Mouse (Mus musculus) erythroblast, adult 5-6 weeks (primary cell): Measurements from ENCODE around the gene Terf2ip. TPM values are rescaled to one million over a fixed set of nuclear protein-coding genes. Genes with fewer than 3 reads are reported as not detected.

Experiments
- ATAC-seq: replicated peaks from 2 replicates; pipeline ENCODE4 v1.8.0; 2016; ENCODE audit warnings: moderate number of reproducible peaks, mild to moderate bottlenecking, moderate TSS enrichment, inconsistent platforms; ENCODE audit not compliant: poor library complexity, low FRiP score, severe bottlenecking
- total RNA-seq, 2 experiments: library from RNA; stranded (forward) in 1 of 2; stranded (reverse) in 1 of 2; fragments of 150-400 nt in 1 of 2; fragments of 200-764, 138-1000 nt in 1 of 2; gene quantifications; 2 replicates each; pipeline versions ENCODE4 v1.2.3 to v1.2.4; 2015 to 2017; ENCODE audit warnings: low replicate concordance in 2 of 2

The Terf2ip gene
- total RNA-seq, 2 experiments from 2014 or later = 1.9 to 3.6 TPM

GRCm38 (mm10) chr8:112005601-112006000, 5.6 kb upstream of the Terf2ip start:
- no peak for ATAC-seq

- no peak for ATAC-seq
Measured at GRCm38 (mm10) chr8:112007669-112008068, 3.5 kb upstream of the Terf2ip start.

GRCm38 (mm10) chr8:112009558-112009957, 1.6 kb upstream of the Terf2ip start:
- no peak for ATAC-seq

- peak; percentile 72 for ATAC-seq
Measured at GRCm38 (mm10) chr8:112011816-112012242, 631 bp downstream of the Terf2ip start.

- no peak for ATAC-seq
Measured at GRCm38 (mm10) chr8:112014936-112015335, 3.7 kb downstream of the Terf2ip start, which contains the start of gene Gm6793. Gene Gm6793 (minus strand): TSS chr8:112015036.

- no peak for ATAC-seq
Measured at GRCm38 (mm10) chr8:112029455-112029854, 18.3 kb downstream of the Terf2ip start.

- no peak for ATAC-seq
Measured at GRCm38 (mm10) chr8:112030663-112031062, 19.5 kb downstream of the Terf2ip start.

- no peak for ATAC-seq
Measured at GRCm38 (mm10) chr8:112033071-112033470, 21.9 kb downstream of the Terf2ip start.

GRCm38 (mm10) chr8:112034603-112035002, 23.4 kb downstream of the Terf2ip start:
- ATAC-seq = peak; percentile 82

- ATAC-seq = no peak
Measured at GRCm38 (mm10) chr8:112037521-112037920, 26.3 kb downstream of the Terf2ip start.

GRCm38 (mm10) chr8:112045182-112045581, 34.0 kb downstream of the Terf2ip start:
- no peak for ATAC-seq

- ATAC-seq = peak; percentile 91
Measured at GRCm38 (mm10) chr8:112045896-112046295, 34.7 kb downstream of the Terf2ip start.

GRCm38 (mm10) chr8:112048293-112048692, 37.1 kb downstream of the Terf2ip start:
- no peak for ATAC-seq

- no peak for ATAC-seq
Measured at GRCm38 (mm10) chr8:112049984-112050383, 38.8 kb downstream of the Terf2ip start.

- ATAC-seq = no peak
Measured at GRCm38 (mm10) chr8:112051537-112051936, 40.3 kb downstream of the Terf2ip start.

GRCm38 (mm10) chr8:112054456-112054855, 43.3 kb downstream of the Terf2ip start:
- ATAC-seq = no peak

- ATAC-seq = no peak
Measured at GRCm38 (mm10) chr8:112061372-112061771, 50.2 kb downstream of the Terf2ip start.

Other genes starting within 250 kb of the Terf2ip start
- 13.3 and 43.7 TPM in 2 replicates for gene Cfdp1, start 157.1 kb upstream of the Terf2ip start, total RNA-seq (2015; ENCODE audit: low replicate concordance)
- 32.5 and 33.6 TPM in 2 replicates for gene Cfdp1, start 157.1 kb upstream of the Terf2ip start, total RNA-seq (2017; ENCODE audit: low replicate concordance)
- gene Tmem170, start 134.6 kb upstream of the Terf2ip start, total RNA-seq (2015; ENCODE audit: low replicate concordance) = 0.84 and 2.7 TPM in 2 replicates
- 0.70 and 1.4 TPM in 2 replicates for gene Tmem170, start 134.6 kb upstream of the Terf2ip start, total RNA-seq (2017; ENCODE audit: low replicate concordance)
- gene Chst5, start 101.0 kb upstream of the Terf2ip start, total RNA-seq (2015; ENCODE audit: low replicate concordance) = not detected in 2 replicates
- gene Chst5, start 101.0 kb upstream of the Terf2ip start, total RNA-seq (2017; ENCODE audit: low replicate concordance) = not detected in 2 replicates
- gene Tmem231, start 77.5 kb upstream of the Terf2ip start, total RNA-seq (2015; ENCODE audit: low replicate concordance) = 2.7 TPM in 1 of 2 replicates, not detected in the other
- 4.7 and 5.0 TPM in 2 replicates for gene Tmem231, start 77.5 kb upstream of the Terf2ip start, total RNA-seq (2017; ENCODE audit: low replicate concordance)
- gene Gabarapl2, start 70.7 kb upstream of the Terf2ip start, total RNA-seq (2015; ENCODE audit: low replicate concordance) = 113 and 121 TPM in 2 replicates
- 170 and 171 TPM in 2 replicates for gene Gabarapl2, start 70.7 kb upstream of the Terf2ip start, total RNA-seq (2017; ENCODE audit: low replicate concordance)
- gene Adat1, start 19.1 kb upstream of the Terf2ip start, total RNA-seq (2015; ENCODE audit: low replicate concordance) = 0.77 and 1.9 TPM in 2 replicates
- gene Adat1, start 19.1 kb upstream of the Terf2ip start, total RNA-seq (2017; ENCODE audit: low replicate concordance) = 0.70 and 1.4 TPM in 2 replicates
- gene Kars, start 75 bp upstream of the Terf2ip start, total RNA-seq (2015; ENCODE audit: low replicate concordance) = 27.0 and 31.7 TPM in 2 replicates
- 30.4 and 40.3 TPM in 2 replicates for gene Kars, start 75 bp upstream of the Terf2ip start, total RNA-seq (2017; ENCODE audit: low replicate concordance)
- gene Gm6793, start 3.6 kb downstream of the Terf2ip start, total RNA-seq (2015; ENCODE audit: low replicate concordance) = not detected in 2 replicates
- gene Gm6793, start 3.6 kb downstream of the Terf2ip start, total RNA-seq (2017; ENCODE audit: low replicate concordance) = not detected in 2 replicates